Mouse (Mus musculus): ENCODE results near the gene Bcl3. TPM values are rescaled to one million over a fixed set of nuclear protein-coding genes. Genes with fewer than 3 reads are reported as not detected.

Gene Bcl3
- total and polyA plus RNA-seq, 2 experiments from 2014 or later: 0.43 to 0.86 TPM

GRCm38 (mm10) chr7:19834055-19834454, 11.5 kb upstream of the Bcl3 start:
- H3K4me2 ChIP-seq (ENCODE audit: low read depth): no peak overlapping the region
- no peak for TF ChIP-seq CTCF (IDR thresholded peaks at IDR 0.05; ENCODE audit: low read depth)
- ATAC-seq: no peak
- H3K36me3 ChIP-seq (ENCODE audit: insufficient read depth): no peaks in the 10 kb centered on the region
- no peaks in the 10 kb centered on the region for H3K9me3 ChIP-seq (ENCODE audit: low read length)
- no peaks in the 10 kb centered on the region for H3K27me3 ChIP-seq (ENCODE audit: insufficient read depth, low read length)
- H3K4me1 ChIP-seq (ENCODE audit: insufficient read depth): no peaks in the 10 kb centered on the region
- no peak for DNase-seq
- no peak overlapping the region for H3K4me3 ChIP-seq (ENCODE audit: low read depth, low read length)
- no peak overlapping the region for H3K27ac ChIP-seq (ENCODE audit: low read depth, low read length)
- H3K9ac ChIP-seq: no peak overlapping the region
- 66% methylated on average over 3 of the region's 3 CpGs for WGBS

- H3K9me3 ChIP-seq (ENCODE audit: low read length): no peaks in the 10 kb centered on the region
- 59% methylated on average over 9 of the region's 9 CpGs for WGBS
Observed at GRCm38 (mm10) chr7:19831837-19832236, 9.3 kb upstream of the Bcl3 start.

GRCm38 (mm10) chr7:19830682-19831156, 8.1 kb upstream of the Bcl3 start:
- no peaks in the 10 kb centered on the region for H3K9me3 ChIP-seq (ENCODE audit: low read length)
- ATAC-seq: no peak

More at GRCm38 (mm10) chr7:19831837-19832236, 9.3 kb upstream of the Bcl3 start:
- Histone ChIP-seq H3K4me3 (ENCODE audit: low read depth, low read length) (no peak overlapping the region), H3K4me1 (ENCODE audit: insufficient read depth) (no peaks in the 10 kb centered on the region), H3K4me2 (ENCODE audit: low read depth) (no peak overlapping the region), H3K9ac (no peak overlapping the region), H3K27me3 (ENCODE audit: insufficient read depth, low read length) (no peaks in the 10 kb centered on the region), H3K36me3 (ENCODE audit: insufficient read depth) (no peaks in the 10 kb centered on the region), H3K27ac (ENCODE audit: low read depth, low read length) (no peak overlapping the region)
- DNase-seq (no peak), ATAC-seq (no peak)
- no peak for TF ChIP-seq CTCF (IDR thresholded peaks at IDR 0.05; ENCODE audit: low read depth)

GRCm38 (mm10) chr7:19829694-19830093, 7.1 kb upstream of the Bcl3 start:
- WGBS: 81% methylated on average over 3 of the region's 3 CpGs
- Histone ChIP-seq H3K4me2 (ENCODE audit: low read depth) (no peak overlapping the region), H3K27me3 (ENCODE audit: insufficient read depth, low read length) (0 out of 2 replicates have a peak, but pooled peaks cover under 1% of the 10 kb centered on the region), H3K36me3 (ENCODE audit: insufficient read depth) (no peaks in the 10 kb centered on the region), H3K4me1 (ENCODE audit: insufficient read depth) (no peaks in the 10 kb centered on the region), H3K27ac (ENCODE audit: low read depth, low read length) (no peak overlapping the region), H3K9me3 (ENCODE audit: low read length) (no peaks in the 10 kb centered on the region), H3K9ac (no peak overlapping the region), H3K4me3 (ENCODE audit: low read depth, low read length) (no peak overlapping the region)
- no peak for ATAC-seq
- no peak for DNase-seq
- no peak for TF ChIP-seq CTCF (IDR thresholded peaks at IDR 0.05; ENCODE audit: low read depth)

More at GRCm38 (mm10) chr7:19830682-19831156, 8.1 kb upstream of the Bcl3 start:
- Histone ChIP-seq H3K4me2 (ENCODE audit: low read depth) (no peak overlapping the region), H3K27ac (ENCODE audit: low read depth, low read length) (no peak overlapping the region), H3K36me3 (ENCODE audit: insufficient read depth) (no peaks in the 10 kb centered on the region), H3K4me1 (ENCODE audit: insufficient read depth) (no peaks in the 10 kb centered on the region), H3K9ac (no peak overlapping the region), H3K4me3 (ENCODE audit: low read depth, low read length) (no peak overlapping the region), H3K27me3 (ENCODE audit: insufficient read depth, low read length) (no peaks in the 10 kb centered on the region)
- DNase-seq: no peak
- whole genome bisulfite sequencing: 36% methylated on average over 13 of the region's 13 CpGs
- TF ChIP-seq CTCF (IDR thresholded peaks at IDR 0.05; ENCODE audit: low read depth): no peak

GRCm38 (mm10) chr7:19826756-19827155, 4.2 kb upstream of the Bcl3 start:
- H3K9me3 ChIP-seq (ENCODE audit: low read length): no peaks in the 10 kb centered on the region
- no peaks in the 10 kb centered on the region for H3K36me3 ChIP-seq (ENCODE audit: insufficient read depth)
- no peak overlapping the region for H3K4me2 ChIP-seq (ENCODE audit: low read depth)
- no peak for TF ChIP-seq CTCF (IDR thresholded peaks at IDR 0.05; ENCODE audit: low read depth)
- no peak overlapping the region for H3K4me3 ChIP-seq (ENCODE audit: low read depth, low read length)
- H3K27me3 ChIP-seq (ENCODE audit: insufficient read depth, low read length): peaks cover 24% of the 10 kb centered on the region
- H3K27ac ChIP-seq (ENCODE audit: low read depth, low read length): no peak overlapping the region
- ATAC-seq (no peak), DNase-seq (no peak)
- no peaks in the 10 kb centered on the region for H3K4me1 ChIP-seq (ENCODE audit: insufficient read depth)
- 37% methylated on average over 6 of the region's 6 CpGs for WGBS
- no peak overlapping the region for H3K9ac ChIP-seq

- H3K27ac ChIP-seq (ENCODE audit: low read depth, low read length): no peak overlapping the region
- H3K4me1 ChIP-seq (ENCODE audit: insufficient read depth): no peaks in the 10 kb centered on the region
- H3K4me2 ChIP-seq (ENCODE audit: low read depth): no peak overlapping the region
- no peaks in the 10 kb centered on the region for H3K9me3 ChIP-seq (ENCODE audit: low read length)
- no peak overlapping the region for H3K4me3 ChIP-seq (ENCODE audit: low read depth, low read length)
- H3K9ac ChIP-seq: no peak overlapping the region
- peaks cover 30% of the 10 kb centered on the region for H3K27me3 ChIP-seq (ENCODE audit: insufficient read depth, low read length)
- WGBS: 28% methylated on average over 26 of the region's 26 CpGs
- 0 out of 2 replicates have a peak, but pooled peaks have one; percentile 10 for ATAC-seq
- H3K36me3 ChIP-seq (ENCODE audit: insufficient read depth): no peaks in the 10 kb centered on the region
- no peak for DNase-seq
- TF ChIP-seq CTCF (IDR thresholded peaks at IDR 0.05; ENCODE audit: low read depth): no peak
Observed at GRCm38 (mm10) chr7:19824182-19824973, 1.8 kb upstream of the Bcl3 start.

Data from forebrain, postnatal 0 days (tissue).